Mouse (Mus musculus): ENCODE results near the gene Foxp2.

DNA sequence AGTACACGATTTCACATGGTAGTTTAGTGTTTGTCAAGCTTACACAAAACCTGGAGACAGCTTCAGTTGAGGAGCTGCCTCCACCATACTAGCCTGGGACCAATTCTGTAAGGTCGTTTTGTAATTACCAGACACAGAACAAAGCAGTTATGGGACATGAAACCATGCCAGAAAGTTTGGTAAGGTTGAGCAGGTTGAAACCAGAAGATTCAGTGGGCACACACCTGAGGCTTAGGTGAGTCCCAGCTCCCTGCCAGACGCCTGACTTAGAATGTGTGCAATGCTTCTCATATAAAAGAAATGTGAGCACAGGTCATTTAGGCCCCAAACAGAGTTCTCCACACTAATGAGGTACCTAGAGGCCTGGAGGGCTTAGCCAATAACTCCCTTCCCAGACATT, 564.3 kb downstream of the Foxp2 start:
- TF ChIP-seq CTCF (conservative IDR thresholded peaks at IDR 0.05 in 1 of 2, IDR thresholded peaks at IDR 0.05 in 1 of 2; ENCODE audit: low read depth in 2 of 2, low read length in 2 of 2) (no peak), NRF1 (IDR thresholded peaks at IDR 0.05; ENCODE audit: low read depth, low read length) (no peak), ZNF384 (IDR thresholded peaks at IDR 0.05; ENCODE audit: low read depth, low read length) (no peak), POLR2A (IDR thresholded peaks at IDR 0.05; ENCODE audit: low read depth, low read length) (no peak), EP300 (IDR thresholded peaks at IDR 0.05; ENCODE audit: low read length) (no peak), CHD1 (IDR thresholded peaks at IDR 0.05; ENCODE audit: low read depth, low read length) (no peak), GABPA (IDR thresholded peaks at IDR 0.05; ENCODE audit: insufficient replicate concordance, low read depth, low read length) (no peak), RCOR1 (conservative IDR thresholded peaks at IDR 0.05; ENCODE audit: low read depth, low read length) (no peak), CHD2 (IDR thresholded peaks at IDR 0.05; ENCODE audit: low read length) (no peak), TCF12 (IDR thresholded peaks at IDR 0.05; ENCODE audit: low read depth, low read length) (no peak), MAFK (IDR thresholded peaks at IDR 0.05; ENCODE audit: insufficient replicate concordance, low read length) (no peak), KAT2A (IDR thresholded peaks at IDR 0.05; ENCODE audit: insufficient replicate concordance, low read length) (no peak)

Data from CH12.LX (cell line).